Mouse (Mus musculus): ENCODE data around the gene Alox5ap. TPM values are rescaled to one million over a fixed set of nuclear protein-coding genes. Genes with fewer than 3 reads are reported as not detected.

The Alox5ap gene
- total and polyA plus RNA-seq, 3 experiments = 2.0 to 26.4 (median 9.9) TPM

- no peak overlapping the region for H3K4me3 ChIP-seq (replicated peaks in 1 of 3; ENCODE audit: low read depth in 2 of 3, low read length in 2 of 3, poor library complexity in 1 of 3)
- H3K9ac ChIP-seq (ENCODE audit: insufficient read depth, low read depth) = no peak overlapping the region
- no peaks in the 10 kb centered on the region for H3K27me3 ChIP-seq (replicated peaks)
- no peak overlapping the region for H3K27ac ChIP-seq (ENCODE audit: insufficient read depth, low read depth)
- H3K9me3 ChIP-seq (replicated peaks; ENCODE audit: low read length) = no peaks in the 10 kb centered on the region
- peaks cover 7 to 27% of the 10 kb centered on the region in 2 experiments for H3K4me1 ChIP-seq (ENCODE audit: control insufficient read depth in 1 of 2, insufficient read depth in 2 of 2)
- H3K79me2 ChIP-seq (replicated peaks; ENCODE audit: control insufficient read depth, extremely low read depth, insufficient read depth, poor library complexity, severe bottlenecking) = no peaks in the 10 kb centered on the region
- in situ Hi-C loops (cut with MboI; ENCODE audit: low pct_ligation_motif_present, low pct_unique_long_range_greater_than_20kb, low sequenced_read_pairs) = no loop called here
- no peak for TF ChIP-seq GABPA (IDR thresholded peaks at IDR 0.05; ENCODE audit: insufficient replicate concordance, low read depth, low read length)
- no peak for TF ChIP-seq IRF4 (IDR thresholded peaks at IDR 0.05; ENCODE audit: low read depth, low read length)
- no peak for TF ChIP-seq CHD2 (IDR thresholded peaks at IDR 0.05; ENCODE audit: low read length)
- no peak for TF ChIP-seq JUN (IDR thresholded peaks at IDR 0.05; ENCODE audit: insufficient read depth, low read depth, low read length)
- TF ChIP-seq BHLHE40 (IDR thresholded peaks at IDR 0.05; ENCODE audit: low read depth, low read length) = no peak
- no peak for TF ChIP-seq USF1 (IDR thresholded peaks at IDR 0.05; ENCODE audit: low read depth, low read length)
- no peak for TF ChIP-seq SMC3 (IDR thresholded peaks at IDR 0.05; ENCODE audit: low read depth, low read length)
- TF ChIP-seq NRF1 (IDR thresholded peaks at IDR 0.05; ENCODE audit: low read depth, low read length) = no peak
- no peak for TF ChIP-seq UBTF (IDR thresholded peaks at IDR 0.05; ENCODE audit: low read depth, low read length)
- no peak for TF ChIP-seq NELFE (IDR thresholded peaks at IDR 0.05; ENCODE audit: low read depth, low read length)
- TF ChIP-seq POLR2A (IDR thresholded peaks at IDR 0.05; ENCODE audit: low read depth, low read length) = no peak
- no peaks in the 10 kb centered on the region for H3K36me3 ChIP-seq (replicated peaks in 1 of 2; ENCODE audit: control insufficient read depth in 1 of 2, insufficient read depth in 1 of 2, low read length in 1 of 2)
- dilution Hi-C loops (cut with MboI; ENCODE audit: extremely low pct_ligation_motif_present, extremely low pct_unique_long_range_greater_than_20kb, low sequenced_read_pairs) = no loop called here
- H3K4me2 ChIP-seq (ENCODE audit: insufficient read depth, low read depth, poor library complexity, severe bottlenecking) = no peak overlapping the region
- DNase-seq (ENCODE audit: extremely low read depth) = no peak
These were observed 2.2 kb downstream of the Alox5ap start for GRCm38 (mm10) chr5:149266761-149267221.

DNA sequence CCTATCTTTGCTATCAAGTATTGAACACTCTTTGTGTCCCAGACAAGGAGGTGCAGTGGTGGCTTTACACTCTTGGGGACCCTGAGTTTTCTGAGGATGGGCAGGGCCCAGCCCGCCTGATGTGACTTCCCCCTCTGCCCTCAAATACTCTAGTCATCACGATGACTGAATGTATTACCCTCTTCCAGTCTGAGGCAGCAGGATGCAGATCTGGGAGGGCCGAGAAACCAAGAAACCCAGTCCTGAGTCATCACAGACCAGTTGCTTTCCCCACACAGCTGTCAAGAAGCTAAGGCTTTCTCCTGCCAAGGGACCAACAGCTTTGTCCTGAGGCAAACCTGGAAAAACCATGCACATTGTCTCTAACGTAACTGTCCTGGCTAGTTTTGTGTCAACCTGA is 2.9 kb downstream of the Alox5ap start:
- in situ Hi-C loops (cut with MboI; ENCODE audit: low pct_ligation_motif_present, low pct_unique_long_range_greater_than_20kb, low sequenced_read_pairs) (no loop called here), dilution Hi-C loops (cut with MboI; ENCODE audit: extremely low pct_ligation_motif_present, extremely low pct_unique_long_range_greater_than_20kb, low sequenced_read_pairs) (no loop called here)
- no peaks in the 10 kb centered on the region for H3K27me3 ChIP-seq (replicated peaks)
- H3K4me2 ChIP-seq (ENCODE audit: insufficient read depth, low read depth, poor library complexity, severe bottlenecking) = no peak overlapping the region
- H3K4me3 ChIP-seq (replicated peaks in 1 of 3; ENCODE audit: low read depth in 2 of 3, low read length in 2 of 3, poor library complexity in 1 of 3) = no peak overlapping the region
- no peaks in the 10 kb centered on the region for H3K79me2 ChIP-seq (replicated peaks; ENCODE audit: control insufficient read depth, extremely low read depth, insufficient read depth, poor library complexity, severe bottlenecking)
- no peak for TF ChIP-seq ELF1 (IDR thresholded peaks at IDR 0.05; ENCODE audit: low read depth, low read length)
- TF ChIP-seq GABPA (IDR thresholded peaks at IDR 0.05; ENCODE audit: insufficient replicate concordance, low read depth, low read length) = no peak
- no peak for TF ChIP-seq POLR2A (IDR thresholded peaks at IDR 0.05; ENCODE audit: low read depth, low read length)
- no peak for TF ChIP-seq NRF1 (IDR thresholded peaks at IDR 0.05; ENCODE audit: low read depth, low read length)
- TF ChIP-seq HCFC1 (IDR thresholded peaks at IDR 0.05; ENCODE audit: low read depth, low read length) = no peak
- no peak for TF ChIP-seq MEF2A (IDR thresholded peaks at IDR 0.05; ENCODE audit: borderline replicate concordance, low read depth, low read length)
- TF ChIP-seq NELFE (IDR thresholded peaks at IDR 0.05; ENCODE audit: low read depth, low read length) = no peak
- no peak for TF ChIP-seq TCF12 (IDR thresholded peaks at IDR 0.05; ENCODE audit: low read depth, low read length)
- TF ChIP-seq PAX5 (IDR thresholded peaks at IDR 0.05; ENCODE audit: low read length) = no peak
- no peak for TF ChIP-seq SIN3A (IDR thresholded peaks at IDR 0.05; ENCODE audit: low read length)
- TF ChIP-seq BHLHE40 (IDR thresholded peaks at IDR 0.05; ENCODE audit: low read depth, low read length) = no peak
- TF ChIP-seq MYC (IDR thresholded peaks at IDR 0.05; ENCODE audit: low read depth, low read length) = no peak
- TF ChIP-seq MAX (IDR thresholded peaks at IDR 0.05; ENCODE audit: low read length) = no peak
- no peak for TF ChIP-seq UBTF (IDR thresholded peaks at IDR 0.05; ENCODE audit: low read depth, low read length)
- no peak overlapping the region for H3K27ac ChIP-seq (ENCODE audit: insufficient read depth, low read depth)
- H3K4me1 ChIP-seq (ENCODE audit: control insufficient read depth in 1 of 2, insufficient read depth in 2 of 2) = peaks cover 7 to 30% of the 10 kb centered on the region in 2 experiments
- no peaks in the 10 kb centered on the region for H3K9me3 ChIP-seq (replicated peaks; ENCODE audit: low read length)
- H3K36me3 ChIP-seq (replicated peaks in 1 of 2; ENCODE audit: control insufficient read depth in 1 of 2, insufficient read depth in 1 of 2, low read length in 1 of 2) = no peaks in the 10 kb centered on the region
- no peak for DNase-seq (ENCODE audit: extremely low read depth)
- H3K9ac ChIP-seq (ENCODE audit: insufficient read depth, low read depth) = no peak overlapping the region

All from CH12.LX (cell line).